Mouse (Mus musculus) heart, postnatal 0 days (tissue): ENCODE results near the gene Commd3. TPM values are rescaled to one million over a fixed set of nuclear protein-coding genes. Genes with fewer than 3 reads are reported as not detected.

Experiments used
- ATAC-seq: fragments of 200-750 bp; cut with Nextera tagmentation; 2 replicates; pipeline ENCODE4 v1.8.0; 2017; ENCODE audit warnings: low read depth, moderate number of reproducible peaks, moderate library complexity; ENCODE audit not compliant: insufficient read depth
- DNase-seq: peaks from one replicate; pipeline ENCODE4 v3.0.0-alpha.2; 2016; ENCODE audit warnings: low spot score
- H3K27ac ChIP-seq: fragments of 300-500 bp; sonication (generic); 2 replicates; pipeline ENCODE4 v1.5.1; 2014; ENCODE audit warnings: low read depth, mild to moderate bottlenecking
- H3K27me3 ChIP-seq: fragments of 300-500 bp; sonication (generic); 2 replicates; pipeline ENCODE4 v1.6.1; 2014; ENCODE audit warnings: low read length, mixed read lengths; ENCODE audit not compliant: control insufficient read depth, insufficient read depth
- H3K36me3 ChIP-seq: fragments of 300-500 bp; sonication (generic); replicated peaks from 2 replicates; pipeline ENCODE4 v1.6.1; 2014; ENCODE audit warnings: low read length, mixed read lengths; ENCODE audit not compliant: control insufficient read depth, insufficient read depth
- H3K4me1 ChIP-seq: fragments of 300-500 bp; sonication (generic); 2 replicates; pipeline ENCODE4 v1.6.1; 2014; ENCODE audit warnings: antibody characterized with exemption; ENCODE audit not compliant: control insufficient read depth, insufficient read depth
- H3K4me2 ChIP-seq: fragments of 300-500 bp; sonication (generic); 2 replicates; pipeline ENCODE4 v1.6.1; 2014; ENCODE audit warnings: low read depth, mild to moderate bottlenecking, low read length, moderate library complexity
- H3K4me3 ChIP-seq: fragments of 300-500 bp; sonication (generic); 2 replicates; pipeline ENCODE4 v1.5.1; 2014; ENCODE audit warnings: low read depth, low read length
- H3K9ac ChIP-seq: fragments of 300-500 bp; sonication (generic); replicated peaks from 2 replicates; pipeline ENCODE4 v1.6.1; 2014; ENCODE audit warnings: low read depth, low read length, mixed read lengths
- H3K9me3 ChIP-seq: fragments of 300-500 bp; sonication (generic); replicated peaks from 2 replicates; pipeline ENCODE4 v1.6.1; 2016; ENCODE audit warnings: low read length; ENCODE audit not compliant: control insufficient read depth
- CTCF ChIP-seq: IDR thresholded peaks from 2 replicates; pipeline ENCODE4 v1.5.1; 2016; ENCODE audit warnings: antibody characterized with exemption, control low read depth, low read depth
- EP300 ChIP-seq: IDR thresholded peaks from 2 replicates; pipeline ENCODE4 v1.6.1; 2016; ENCODE audit warnings: antibody characterized with exemption, low read depth
- WGBS: fragments of 180-500 bp; shearing (Covaris S2); extraction: QIAGEN DNeasy Blood & Tissue Kit; methylation state at CpG from one replicate; pipeline ENCODE4 v1.1.7; 2014; 5-methylcytosine and 5-hydroxymethylcytosine counted together
- polyA plus RNA-seq: library from polyadenylated mRNA; unstranded; fragments of >200 nt; fragmentation: Nextera tagmentation; extraction: Ambion mirVana; gene quantifications from 2 replicates; pipeline ENCODE4 v1.2.1, GENCODE M21; 2015
- total RNA-seq: library from RNA; depleted of rRNA; stranded (reverse); fragments of >200 nt; gene quantifications from 2 replicates; pipeline ENCODE4 v1.2.3, GENCODE M21; 2014; ENCODE audit warnings: low replicate concordance

Commd3 gene
- total and polyA plus RNA-seq, 2 experiments from 2014 or later: 201 to 278 TPM

GRCm38 (mm10) chr2:18664003-18664402, 8.2 kb upstream of the Commd3 start:
- Histone ChIP-seq H3K9ac (no peak overlapping the region), H3K4me1 (no peaks in the 10 kb centered on the region), H3K27me3 (no peaks in the 10 kb centered on the region), H3K36me3 (no peaks in the 10 kb centered on the region), H3K9me3 (no peaks in the 10 kb centered on the region), H3K4me2 (no peak overlapping the region), H3K27ac (no peak overlapping the region), H3K4me3 (no peak overlapping the region)
- DNase-seq: no peak
- WGBS: 88% methylated on average over 3 of the region's 3 CpGs
- ATAC-seq: no peak
- TF ChIP-seq EP300 (no peak), CTCF (no peak)

GRCm38 (mm10) chr2:18671041-18671440, 1.1 kb upstream of the Commd3 start:
- Histone ChIP-seq H3K4me1 (no peaks in the 10 kb centered on the region), H3K9me3 (no peaks in the 10 kb centered on the region), H3K4me3 (no peak overlapping the region), H3K36me3 (no peaks in the 10 kb centered on the region), H3K27me3 (no peaks in the 10 kb centered on the region), H3K4me2 (no peak overlapping the region), H3K9ac (no peak overlapping the region), H3K27ac (no peak overlapping the region)
- ATAC-seq (no peak), DNase-seq (peak; percentile 37)
- 46% methylated on average over 6 of the region's 6 CpGs for WGBS
- TF ChIP-seq CTCF: no peak
- TF ChIP-seq EP300: no peak

DNA sequence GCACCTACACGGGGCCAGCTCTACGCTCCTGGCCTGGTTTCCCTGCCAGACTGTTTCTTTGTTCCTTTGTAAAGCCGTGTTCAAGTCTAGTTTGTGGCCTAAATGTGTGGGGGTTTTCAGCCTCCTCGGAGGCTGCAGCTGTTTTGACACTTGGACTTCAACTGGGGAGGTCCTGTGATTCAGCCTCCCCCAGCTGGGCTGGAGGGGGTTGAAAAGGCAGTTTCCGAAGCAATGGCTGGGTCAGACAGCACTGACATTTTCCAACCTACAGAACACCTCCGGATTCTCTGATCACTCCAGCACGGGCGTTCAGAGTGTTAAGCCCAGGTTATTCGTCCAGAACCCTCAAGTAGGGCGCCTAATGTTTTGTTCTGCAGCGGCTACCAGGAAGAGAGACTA, 581 bp downstream of the Commd3 start:
- Histone ChIP-seq H3K27me3 (no peaks in the 10 kb centered on the region), H3K4me3 (peak overlapping the region; percentile 95), H3K4me1 (no peaks in the 10 kb centered on the region), H3K27ac (peak overlapping the region; percentile 99), H3K9me3 (no peaks in the 10 kb centered on the region), H3K36me3 (no peaks in the 10 kb centered on the region), H3K9ac (peak overlapping the region; percentile 97), H3K4me2 (peak overlapping the region; percentile 90)
- WGBS: under 1% methylated on average over 11 of the region's 11 CpGs
- no peak for ATAC-seq
- no peak for DNase-seq
- TF ChIP-seq CTCF (no peak), EP300 (no peak)

DNA sequence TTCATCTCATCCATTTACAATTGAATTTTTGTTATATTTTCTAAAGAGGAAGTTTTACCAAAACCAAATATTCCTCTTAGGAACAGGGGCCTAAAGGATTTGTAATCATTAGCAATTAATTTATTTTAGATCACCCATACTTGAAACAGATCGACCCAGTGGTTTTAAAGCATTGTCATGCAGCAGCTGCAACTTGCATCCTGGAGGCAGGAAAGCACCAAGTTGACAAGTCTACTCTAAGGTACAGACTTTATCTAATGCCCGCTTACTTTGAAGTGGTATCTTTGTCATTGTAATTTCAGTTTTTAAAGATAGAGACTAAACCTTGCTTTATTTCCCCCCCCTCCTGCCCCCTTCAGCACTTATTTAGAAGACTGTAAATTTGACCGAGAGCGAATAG, 1.6 kb downstream of the Commd3 start:
- H3K9ac ChIP-seq: no peak overlapping the region
- H3K36me3 ChIP-seq: no peaks in the 10 kb centered on the region
- no peaks in the 10 kb centered on the region for H3K27me3 ChIP-seq
- no peak overlapping the region for H3K27ac ChIP-seq
- 68% methylated on average over 4 of the region's 4 CpGs for WGBS
- H3K4me2 ChIP-seq: no peak overlapping the region
- no peak for DNase-seq
- TF ChIP-seq CTCF (no peak), EP300 (no peak)
- no peaks in the 10 kb centered on the region for H3K9me3 ChIP-seq
- no peak overlapping the region for H3K4me3 ChIP-seq
- no peak for ATAC-seq
- peaks cover 7% of the 10 kb centered on the region; the same call in 1 of the 2 replicates for H3K4me1 ChIP-seq

DNA sequence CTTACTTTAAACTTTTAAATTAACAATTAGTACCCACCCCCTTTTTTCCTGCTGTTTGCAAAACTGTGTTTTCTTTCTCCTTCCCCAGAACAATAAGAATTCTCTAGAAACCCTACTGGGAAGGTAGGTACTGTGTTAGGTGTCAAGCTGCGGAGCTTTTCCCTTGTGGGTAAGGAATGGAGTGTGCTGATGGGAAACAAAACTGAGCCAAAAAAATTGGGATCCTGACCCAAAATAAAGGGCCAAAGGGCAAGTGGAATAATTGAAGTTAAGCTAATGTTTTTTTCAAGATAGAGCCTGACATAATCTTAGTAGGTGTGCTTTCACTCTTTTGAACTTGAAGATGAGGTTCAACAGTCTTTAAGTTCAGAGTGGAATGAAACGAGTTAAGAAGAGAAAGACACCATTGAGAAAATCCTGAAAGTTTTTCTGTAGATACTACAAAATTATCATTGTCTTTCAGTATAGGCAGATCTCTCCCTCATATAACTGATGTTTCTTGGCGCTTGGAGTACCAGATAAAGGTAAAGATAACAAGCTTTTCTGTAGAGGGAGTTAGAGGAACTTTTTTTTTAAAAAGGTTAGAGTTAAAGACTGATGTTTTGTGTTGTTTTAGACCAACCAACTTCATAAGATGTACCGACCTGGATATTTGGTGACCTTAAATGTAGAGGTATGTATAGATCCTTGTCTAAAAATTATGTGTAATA, 2.2 kb downstream of the Commd3 start:
- no peak overlapping the region for H3K9ac ChIP-seq

More for the DNA sequence above, 2.2 kb downstream of the Commd3 start:
- no peak for ATAC-seq
- H3K4me3 ChIP-seq: no peak overlapping the region
- no peak overlapping the region for H3K27ac ChIP-seq
- no peak overlapping the region for H3K4me2 ChIP-seq
- TF ChIP-seq EP300: no peak
- no peak for TF ChIP-seq CTCF
- no peak for DNase-seq
- WGBS: 83% methylated on average over 4 of the region's 4 CpGs
- no peaks in the 10 kb centered on the region for H3K36me3 ChIP-seq
- H3K4me1 ChIP-seq: peaks cover 11% of the 10 kb centered on the region; the same call in 1 of the 2 replicates
- H3K9me3 ChIP-seq: no peaks in the 10 kb centered on the region
- peaks cover 4% of the 10 kb centered on the region; the same call in 1 of the 2 replicates for H3K27me3 ChIP-seq
